Mouse (Mus musculus) spleen, adult 2 months (tissue): ENCODE results near the gene Gas7. TPM values are rescaled to one million over a fixed set of nuclear protein-coding genes. Genes with fewer than 3 reads are reported as not detected.

Source experiments
- DNase-seq, 2 experiments: peaks; one replicate each; pipeline versions ENCODE4 v3.0.0 to v3.0.0-alpha.2; 2012 to 2021; ENCODE audit warnings: low spot score in 2 of 2, low read depth in 1 of 2
- H3K27ac ChIP-seq: fragments of 200-500 bp; 2 replicates; pipeline ENCODE4 v1.5.1; 2012; ENCODE audit warnings: low read length, inconsistent platforms; ENCODE audit not compliant: insufficient read depth
- H3K27me3 ChIP-seq: fragments of 200-500 bp; 2 replicates; pipeline ENCODE4 v1.6.1; 2012; ENCODE audit warnings: mild to moderate bottlenecking, moderate library complexity, low read length, inconsistent platforms; ENCODE audit not compliant: control insufficient read depth, insufficient read depth
- H3K36me3 ChIP-seq: fragments of 200-500 bp; 2 replicates; pipeline ENCODE4 v1.6.1; 2012; ENCODE audit warnings: mild to moderate bottlenecking, low read length, inconsistent platforms; ENCODE audit not compliant: control insufficient read depth, insufficient read depth
- H3K4me1 ChIP-seq: fragments of 200-500 bp; 2 replicates; pipeline ENCODE4 v1.6.1; 2011; ENCODE audit warnings: inconsistent platforms; ENCODE audit not compliant: control insufficient read depth, insufficient read depth, insufficient read length
- H3K4me3 ChIP-seq: fragments of 200-500 bp; 2 replicates; pipeline ENCODE4 v1.5.1; 2011; ENCODE audit warnings: mild to moderate bottlenecking, inconsistent platforms; ENCODE audit not compliant: insufficient read depth, insufficient read length; ENCODE audit errors: extremely low read depth
- CTCF ChIP-seq: fragments of 200-500 bp; IDR thresholded peaks from 2 replicates; pipeline ENCODE4 v1.5.1; 2011; ENCODE audit warnings: mild to moderate bottlenecking, inconsistent platforms; ENCODE audit not compliant: insufficient read depth, insufficient read length, insufficient replicate concordance; ENCODE audit errors: extremely low read depth
- POLR2A ChIP-seq: fragments of 200-500 bp; IDR thresholded peaks from 2 replicates; pipeline ENCODE4 v1.6.1; 2011; ENCODE audit warnings: low read depth, low read length, inconsistent platforms
- WGBS: fragments of 180-500 bp; shearing (Covaris S2); methylation state at CpG from one replicate; pipeline ENCODE4 v1.1.7; 2018; 5-methylcytosine and 5-hydroxymethylcytosine counted together
- polyA plus RNA-seq: library from polyadenylated mRNA; depleted of rRNA; stranded (reverse); fragments of >200 nt; gene quantifications from 2 replicates; pipeline ENCODE4 v1.2.3, GENCODE M21; 2012; rRNA removed

Gene Gas7
- 4.3 and 4.7 TPM in 2 replicates for polyA plus RNA-seq

- no peaks in the 10 kb centered on the region; the same call in 1 of the 2 replicates for H3K4me1 ChIP-seq
- TF ChIP-seq POLR2A (no peak), CTCF (no peak)
- H3K36me3 ChIP-seq, result no peaks in the 10 kb centered on the region
- no peak within 1 kb of the TSS for H3K27ac ChIP-seq
- peak within 1 kb of the TSS; percentile 38; the same call in 1 of the 2 replicates for H3K4me3 ChIP-seq
- WGBS, result 3% methylated on average over 64 of the region's 78 CpGs
- H3K27me3 ChIP-seq, result peaks cover 10% of the 10 kb centered on the region
- peak in 1 of 2 experiments; percentile 5 for DNase-seq
Measured at GRCm38 (mm10) chr11:67454874-67455526, at the start of gene Gas7. Gene Gas7, plus strand, starts transcription at chr11:67455437.

GRCm38 (mm10) chr11:67414346-67414940 lies 40.8 kb upstream of the Gas7 start:
- no peaks in the 10 kb centered on the region for H3K36me3 ChIP-seq
- DNase-seq, result no peak
- H3K27me3 ChIP-seq, result no peaks in the 10 kb centered on the region
- no peaks in the 10 kb centered on the region for H3K4me1 ChIP-seq
- no peak overlapping the region for H3K27ac ChIP-seq
- no peak overlapping the region for H3K4me3 ChIP-seq
- 81% methylated on average over 6 of the region's 6 CpGs for WGBS
- TF ChIP-seq POLR2A (no peak), CTCF (no peak)

GRCm38 (mm10) chr11:67423575-67423974 lies 31.7 kb upstream of the Gas7 start:
- Histone ChIP-seq H3K4me1 (no peaks in the 10 kb centered on the region), H3K27ac (no peak overlapping the region), H3K36me3 (no peaks in the 10 kb centered on the region), H3K27me3 (no peaks in the 10 kb centered on the region), H3K4me3 (no peak overlapping the region)
- DNase-seq, result no peak
- no peak for TF ChIP-seq CTCF
- WGBS, result 93% methylated on average over 13 of the region's 13 CpGs

GRCm38 (mm10) chr11:67428196-67428595 lies 27.0 kb upstream of the Gas7 start:
- DNase-seq, result peak in 1 of 2 experiments; percentile 12
- Histone ChIP-seq H3K27ac (no peak overlapping the region), H3K4me3 (no peak overlapping the region), H3K36me3 (no peaks in the 10 kb centered on the region), H3K27me3 (no peaks in the 10 kb centered on the region), H3K4me1 (no peaks in the 10 kb centered on the region)
- WGBS, result 35% methylated on average over 3 of the region's 3 CpGs
- no peak for TF ChIP-seq POLR2A
- peak; percentile 35; the same call in 1 of the 2 replicates for TF ChIP-seq CTCF

GRCm38 (mm10) chr11:67429836-67430235 lies 25.4 kb upstream of the Gas7 start:
- H3K4me3 ChIP-seq, result no peak overlapping the region
- no peak for TF ChIP-seq POLR2A
- TF ChIP-seq CTCF, result no peak

GRCm38 (mm10) chr11:67431116-67431645 lies 24.1 kb upstream of the Gas7 start:
- H3K36me3 ChIP-seq, result no peaks in the 10 kb centered on the region
- H3K4me3 ChIP-seq, result no peak overlapping the region
- H3K27ac ChIP-seq, result no peak overlapping the region
- no peaks in the 10 kb centered on the region for H3K27me3 ChIP-seq
- no peak for DNase-seq
- no peak for TF ChIP-seq CTCF
- H3K4me1 ChIP-seq, result no peaks in the 10 kb centered on the region
- 59% methylated on average over 14 of the region's 14 CpGs for WGBS

More at GRCm38 (mm10) chr11:67429836-67430235, 25.4 kb upstream of the Gas7 start:
- Histone ChIP-seq H3K4me1 (no peaks in the 10 kb centered on the region), H3K27me3 (no peaks in the 10 kb centered on the region), H3K27ac (no peak overlapping the region), H3K36me3 (no peaks in the 10 kb centered on the region)
- no peak for DNase-seq
- WGBS, result 15% methylated on average over 1 of the region's 1 CpGs

- H3K36me3 ChIP-seq, result no peaks in the 10 kb centered on the region
- DNase-seq, result no peak
- H3K27ac ChIP-seq, result no peak overlapping the region
- H3K4me1 ChIP-seq, result no peaks in the 10 kb centered on the region
- TF ChIP-seq CTCF (no peak), POLR2A (no peak)
- WGBS, result 74% methylated on average over 4 of the region's 4 CpGs
- H3K27me3 ChIP-seq, result no peaks in the 10 kb centered on the region
- H3K4me3 ChIP-seq, result no peak overlapping the region
Measured at GRCm38 (mm10) chr11:67431864-67432263, 23.4 kb upstream of the Gas7 start.
